Mouse (Mus musculus) CH12.LX (cell line): ENCODE data around the gene Gm44596. TPM values are rescaled to one million over a fixed set of nuclear protein-coding genes. Genes with fewer than 3 reads are reported as not detected.
A peak's percentile ranks its signal among the peaks of the same experiment; 100 is the strongest.

Source experiments
- DNase-seq: peaks from one replicate; pipeline ENCODE4 v3.0.0-alpha.2; 2013; ENCODE audit errors: extremely low read depth
- H3K27ac ChIP-seq: 2 replicates; pipeline ENCODE4 v1.5.1; 2012; ENCODE audit warnings: low read depth, mild to moderate bottlenecking, control low read depth, moderate library complexity; ENCODE audit not compliant: insufficient read depth
- H3K27me3 ChIP-seq: replicated peaks from 2 replicates; pipeline ENCODE3; 2012; ENCODE audit warnings: inconsistent platforms
- H3K36me3 ChIP-seq, 2 experiments: replicated peaks in 1 of 2; 2 replicates each; pipeline versions ENCODE3 to v1.6.1; 2012; ENCODE audit warnings: inconsistent platforms in 1 of 2, low read length in 1 of 2, mild to moderate bottlenecking in 1 of 2, mixed read lengths in 1 of 2, moderate library complexity in 1 of 2; ENCODE audit not compliant: control insufficient read depth in 1 of 2, insufficient read depth in 1 of 2
- H3K4me1 ChIP-seq, 2 experiments: 2 replicates each; pipeline ENCODE4 v1.6.1; 2012; ENCODE audit warnings: inconsistent platforms in 1 of 2, moderate library complexity in 1 of 2; ENCODE audit not compliant: insufficient read depth in 2 of 2, control insufficient read depth in 1 of 2
- H3K4me2 ChIP-seq: 2 replicates; pipeline ENCODE4 v1.6.1; 2012; ENCODE audit warnings: low read depth, mild to moderate bottlenecking, control low read depth; ENCODE audit not compliant: poor library complexity, insufficient read depth, severe bottlenecking
- H3K4me3 ChIP-seq, 3 experiments: fragments of 150-350 bp in 1 of 3; sonication (generic) in 1 of 3; replicated peaks in 1 of 3; 2 replicates each; pipeline versions ENCODE3 to v1.5.1; 2011 to 2012; ENCODE audit warnings: low read depth in 2 of 3, low read length in 2 of 3, mild to moderate bottlenecking in 2 of 3, moderate library complexity in 2 of 3, control low read depth in 1 of 3, improper control_type of control experiment in 1 of 3, inconsistent platforms in 1 of 3, mixed read lengths in 1 of 3; ENCODE audit not compliant: poor library complexity in 1 of 3
- H3K79me2 ChIP-seq: replicated peaks from 2 replicates; pipeline ENCODE4 v1.6.1; 2012; ENCODE audit warnings: mild to moderate bottlenecking, moderate library complexity; ENCODE audit not compliant: control insufficient read depth, poor library complexity, insufficient read depth, severe bottlenecking; ENCODE audit errors: extremely low read depth
- H3K9ac ChIP-seq: 2 replicates; pipeline ENCODE4 v1.6.1; 2012; ENCODE audit warnings: low read depth, mild to moderate bottlenecking, control low read depth, moderate library complexity; ENCODE audit not compliant: insufficient read depth
- H3K9me3 ChIP-seq: replicated peaks from 2 replicates; pipeline ENCODE3; 2012; ENCODE audit warnings: low read length, inconsistent platforms, mixed read lengths
- BHLHE40 ChIP-seq: IDR thresholded peaks from 2 replicates; pipeline ENCODE4 v1.6.1; 2011; ENCODE audit warnings: mild to moderate bottlenecking, low read depth, low read length, improper control_type of control experiment
- CHD1 ChIP-seq: IDR thresholded peaks from 2 replicates; pipeline ENCODE4 v1.6.1; 2012; ENCODE audit warnings: low read depth, low read length, improper control_type of control experiment, inconsistent platforms
- CHD2 ChIP-seq: IDR thresholded peaks from 2 replicates; pipeline ENCODE4 v1.6.1; 2011; ENCODE audit warnings: low read length, improper control_type of control experiment
- CTCF ChIP-seq, 2 experiments: IDR thresholded peaks in 1 of 2; conservative IDR thresholded peaks in 1 of 2; 2 replicates each; pipeline ENCODE4 v1.5.1; 2011 to 2012; ENCODE audit warnings: low read depth in 2 of 2, low read length in 2 of 2, improper control_type of control experiment in 1 of 2, inconsistent platforms in 1 of 2, mild to moderate bottlenecking in 1 of 2, moderate library complexity in 1 of 2
- ELF1 ChIP-seq: IDR thresholded peaks from 2 replicates; pipeline ENCODE4 v1.6.1; 2014; ENCODE audit warnings: low read depth, mild to moderate bottlenecking, inconsistent platforms, low read length, improper control_type of control experiment
- EP300 ChIP-seq: IDR thresholded peaks from 2 replicates; pipeline ENCODE4 v1.6.1; 2011; ENCODE audit warnings: low read length, improper control_type of control experiment
- GABPA ChIP-seq: IDR thresholded peaks from 2 replicates; pipeline ENCODE4 v1.6.1; 2012; ENCODE audit warnings: low read depth, low read length, improper control_type of control experiment, inconsistent platforms; ENCODE audit not compliant: insufficient replicate concordance
- HCFC1 ChIP-seq: IDR thresholded peaks from 2 replicates; pipeline ENCODE4 v1.6.1; 2012; ENCODE audit warnings: low read depth, mild to moderate bottlenecking, inconsistent platforms, low read length, improper control_type of control experiment
- IRF4 ChIP-seq: IDR thresholded peaks from 2 replicates; pipeline ENCODE4 v1.6.1; 2014; ENCODE audit warnings: low read depth, mild to moderate bottlenecking, inconsistent platforms, low read length, improper control_type of control experiment
- JUN ChIP-seq: IDR thresholded peaks from 2 replicates; pipeline ENCODE4 v1.6.1; 2011; ENCODE audit warnings: low read depth, mild to moderate bottlenecking, low read length, improper control_type of control experiment, moderate library complexity; ENCODE audit not compliant: insufficient read depth
- JUND ChIP-seq: conservative IDR thresholded peaks from 2 replicates; pipeline ENCODE4 v1.6.1; 2011; ENCODE audit warnings: low read depth, low read length, improper control_type of control experiment
- MAZ ChIP-seq: IDR thresholded peaks from 2 replicates; pipeline ENCODE4 v1.6.1; 2012; ENCODE audit warnings: low read depth, mild to moderate bottlenecking, inconsistent platforms, low read length, improper control_type of control experiment, moderate library complexity
- MEF2A ChIP-seq: IDR thresholded peaks from 2 replicates; pipeline ENCODE4 v1.6.1; 2014; ENCODE audit warnings: low read depth, mild to moderate bottlenecking, inconsistent platforms, low read length, improper control_type of control experiment, borderline replicate concordance
- MXI1 ChIP-seq: IDR thresholded peaks from 2 replicates; pipeline ENCODE4 v1.6.1; 2011; ENCODE audit warnings: mild to moderate bottlenecking, low read depth, low read length, improper control_type of control experiment
- MYC ChIP-seq: IDR thresholded peaks from 2 replicates; pipeline ENCODE4 v1.6.1; 2011; ENCODE audit warnings: low read depth, mild to moderate bottlenecking, improper control_type of control experiment, low read length
- PAX5 ChIP-seq: IDR thresholded peaks from 2 replicates; pipeline ENCODE4 v1.6.1; 2012; ENCODE audit warnings: low read length, inconsistent platforms, mixed read lengths
- POLR2A ChIP-seq: IDR thresholded peaks from 2 replicates; pipeline ENCODE4 v1.6.1; 2011; ENCODE audit warnings: low read depth, mild to moderate bottlenecking, improper control_type of control experiment, low read length
- POLR2AphosphoS2 ChIP-seq: IDR thresholded peaks from 2 replicates; pipeline ENCODE4 v1.6.1; 2011; ENCODE audit warnings: low read depth, low read length, improper control_type of control experiment
- RAD21 ChIP-seq: IDR thresholded peaks from 2 replicates; pipeline ENCODE4 v1.6.1; 2011; ENCODE audit warnings: low read depth, mild to moderate bottlenecking, low read length, improper control_type of control experiment, moderate library complexity
- RCOR1 ChIP-seq: conservative IDR thresholded peaks from 2 replicates; pipeline ENCODE4 v1.6.1; 2012; ENCODE audit warnings: low read depth, mild to moderate bottlenecking, inconsistent platforms, low read length, improper control_type of control experiment
- SMC3 ChIP-seq: IDR thresholded peaks from 2 replicates; pipeline ENCODE4 v1.6.1; 2011; ENCODE audit warnings: low read depth, low read length, improper control_type of control experiment
- TBP ChIP-seq: conservative IDR thresholded peaks from 2 replicates; pipeline ENCODE4 v1.6.1; 2011; ENCODE audit warnings: low read depth, low read length, improper control_type of control experiment
- TCF12 ChIP-seq: IDR thresholded peaks from 2 replicates; pipeline ENCODE4 v1.6.1; 2014; ENCODE audit warnings: low read depth, mild to moderate bottlenecking, inconsistent platforms, low read length, improper control_type of control experiment
- UBTF ChIP-seq: IDR thresholded peaks from 2 replicates; pipeline ENCODE4 v1.6.1; 2012; ENCODE audit warnings: low read depth, mild to moderate bottlenecking, inconsistent platforms, low read length, improper control_type of control experiment, moderate library complexity
- USF1 ChIP-seq: IDR thresholded peaks from 2 replicates; pipeline ENCODE4 v1.6.1; 2014; ENCODE audit warnings: low read depth, mild to moderate bottlenecking, inconsistent platforms, low read length, improper control_type of control experiment
- USF2 ChIP-seq: conservative IDR thresholded peaks from 2 replicates; pipeline ENCODE4 v1.6.1; 2011; ENCODE audit warnings: low read depth, low read length, improper control_type of control experiment
- ZKSCAN1 ChIP-seq: IDR thresholded peaks from 2 replicates; pipeline ENCODE4 v1.6.1; 2012; ENCODE audit warnings: low read depth, inconsistent platforms, low read length, improper control_type of control experiment, borderline replicate concordance
- ZMIZ1 ChIP-seq: IDR thresholded peaks from 2 replicates; pipeline ENCODE4 v1.6.1; 2012; ENCODE audit warnings: low read depth, mild to moderate bottlenecking, inconsistent platforms, low read length, improper control_type of control experiment
- dilution Hi-C: fragments of 300-500 bp; cut with MboI; formaldehyde crosslinking; loops from 2 replicates; pipeline ENCODE4 v1.14.3; 2020; ENCODE audit warnings: low sequenced_read_pairs; ENCODE audit not compliant: extremely low pct_unique_long_range_greater_than_20kb, extremely low pct_ligation_motif_present
- in situ Hi-C: fragments of 300-500 bp; cut with MboI; formaldehyde crosslinking; loops from 3 replicates; pipeline ENCODE4 v1.14.3; 2019; ENCODE audit warnings: low sequenced_read_pairs, low pct_ligation_motif_present, low pct_unique_long_range_greater_than_20kb, mixed read lengths
- polyA plus RNA-seq: library from polyadenylated mRNA; unstranded; fragments of >175 nt; gene quantifications from 2 replicates; pipeline ENCODE4 v1.2.1, GENCODE M21; 2012; ENCODE audit warnings: low read depth; ENCODE audit not compliant: insufficient read length
- total RNA-seq, 2 experiments: library from RNA; depleted of rRNA; stranded (reverse); fragments of 300-350 nt in 1 of 2; fragments of >200 nt in 1 of 2; gene quantifications; 2 replicates each; pipeline ENCODE4 v1.2.3; 2012 to 2014

The Gm44596 gene
- total and polyA plus RNA-seq, 3 experiments, result not detected

DNA sequence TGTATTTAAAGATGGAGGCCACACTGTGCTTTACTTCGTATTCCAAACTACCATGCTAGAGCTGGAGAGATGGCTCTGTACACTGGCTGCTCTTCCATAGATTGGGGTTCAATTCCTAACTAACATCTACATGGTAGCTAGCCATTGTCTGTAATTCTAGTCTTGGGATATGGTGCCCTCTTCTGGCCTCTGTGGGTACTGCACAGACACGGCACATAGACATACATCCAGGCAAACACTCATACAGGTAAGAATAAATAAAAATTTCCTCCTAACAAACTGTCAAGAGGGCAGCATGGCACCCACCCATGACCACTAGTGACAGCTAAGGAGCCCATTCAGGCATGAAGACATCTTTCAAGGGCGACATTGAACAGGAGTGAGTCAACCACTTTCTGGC lies 35.8 kb downstream of the Gm44596 start:
- peaks cover 62 to 92% of the 10 kb centered on the region in 2 experiments for H3K36me3 ChIP-seq
- dilution Hi-C loops, result no loop called here

DNA sequence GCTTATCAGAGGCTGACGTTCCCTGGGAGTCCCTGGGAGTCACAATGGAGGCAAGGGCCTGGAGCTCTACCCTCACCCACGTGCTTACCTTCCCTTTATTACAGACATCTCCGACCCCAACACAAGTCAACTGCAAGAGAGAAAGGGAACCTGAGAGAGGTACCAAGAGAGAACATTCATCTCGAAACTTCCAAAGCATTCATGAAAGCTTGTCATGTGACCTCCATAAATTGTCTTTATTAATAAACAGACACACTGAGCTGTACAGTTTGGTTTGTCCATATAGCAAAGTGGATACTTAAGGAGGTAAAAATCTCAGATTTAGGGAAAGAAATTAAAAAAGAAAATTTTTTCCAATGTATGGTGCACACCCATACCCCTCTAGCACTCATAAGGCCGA lies 40.9 kb downstream of the Gm44596 start:
- dilution Hi-C loops, result no loop called here
- Histone ChIP-seq H3K4me1 (peaks cover 5 to 11% of the 10 kb centered on the region in 2 experiments), H3K9ac (no peak overlapping the region)
- TF ChIP-seq BHLHE40 (peak; percentile 70; the same call in 1 of the 2 replicates), MAZ (no peak), SMC3 (no peak), RAD21 (no peak), TBP (no peak), TCF12 (no peak), JUND (peak; percentile 68; the same call in 1 of the 2 replicates), USF2 (peak; percentile 52), IRF4 (peak; percentile 73), POLR2A (no peak), MXI1 (no peak), ZKSCAN1 (no peak), UBTF (no peak), ELF1 (no peak), ZMIZ1 (no peak), CTCF (conservative IDR thresholded peaks at IDR 0.05 in 1 of 2, IDR thresholded peaks at IDR 0.05 in 1 of 2; ENCODE audit: low read depth in 2 of 2, low read length in 2 of 2) (no peak), MEF2A (no peak), RCOR1 (no peak), USF1 (peak; percentile 55), EP300 (peak; percentile 13; the same call in 1 of the 2 replicates), PAX5 (no peak), POLR2AphosphoS2 (no peak), CHD1 (no peak), GABPA (no peak), HCFC1 (no peak), MYC (peak; percentile 44; the same call in 1 of the 2 replicates), JUN (peak; percentile 43; the same call in 1 of the 2 replicates)
- TF ChIP-seq, all 38 proteins: peak for 8
- Histone ChIP-seq H3K79me2 (peaks cover 7% of the 10 kb centered on the region), H3K9me3 (no peaks in the 10 kb centered on the region), H3K27ac (no peak overlapping the region), H3K27me3 (no peaks in the 10 kb centered on the region), H3K36me3 (peaks cover 33 to 65% of the 10 kb centered on the region in 2 experiments), H3K4me3 (no peak overlapping the region), H3K4me2 (peak overlapping the region; percentile 10; the same call in 1 of the 2 replicates)
- no peak for DNase-seq
- in situ Hi-C loops, result no loop called here

More for the DNA sequence above, 35.8 kb downstream of the Gm44596 start:
- Histone ChIP-seq H3K4me1 (peaks cover 5% of the 10 kb centered on the region in 2 experiments), H3K27me3 (no peaks in the 10 kb centered on the region), H3K4me2 (no peak overlapping the region), H3K4me3 (no peak overlapping the region), H3K9ac (no peak overlapping the region), H3K79me2 (peaks cover 2% of the 10 kb centered on the region; the same call in 1 of the 2 replicates)
- in situ Hi-C loops, result loop anchor here (5.0 kb wide), 1 partner anchor 49 kb away; the partner anchor contains the start of genes Foxm1 and Rhno1
- peak; percentile 68 for TF ChIP-seq SMC3
- no peak for TF ChIP-seq USF2
- TF ChIP-seq RAD21, result peak; percentile 82
- TF ChIP-seq CHD2, result no peak
- no peak for TF ChIP-seq MYC
- TF ChIP-seq JUND, result no peak
- peak; percentile 89 to 95 for TF ChIP-seq CTCF (conservative IDR thresholded peaks at IDR 0.05 in 1 of 2, IDR thresholded peaks at IDR 0.05 in 1 of 2; ENCODE audit: low read depth in 2 of 2, low read length in 2 of 2)
- no peak for TF ChIP-seq POLR2A
- no peak for TF ChIP-seq RCOR1
- TF ChIP-seq, all 38 proteins: peak for 3
- H3K9me3 ChIP-seq, result no peaks in the 10 kb centered on the region
- DNase-seq, result peak; percentile 62
- no peak overlapping the region for H3K27ac ChIP-seq
